Mouse (Mus musculus) left cerebral cortex, adult 11 months (tissue): ENCODE measurements around the gene Vmn1r131.
"Not testable (repeated sequence)": the region's sequence is repeated elsewhere in the genome, so short reads cannot be mapped to it uniquely, and the experiment has no call there.

Experiments used
- DNase-seq: peaks from one replicate; pipeline ENCODE4 v3.0.0; 2022; ENCODE audit warnings: low spot score

Vmn1r131 gene

GRCm38 (mm10) chr7:21545990-21546389, at the start of gene Vmn1r131:
Vmn1r131 (minus strand) TSS chr7:21546090.
- DNase-seq: not testable (repeated sequence)

GRCm38 (mm10) chr7:21511480-21511879, 34.4 kb downstream of the Vmn1r131 start, which contains the start of gene Vmn1r130:
Vmn1r130 (plus strand) TSS chr7:21511780.
- DNase-seq: not testable (repeated sequence)
